Comparison of ENCODE assay signal across 8 mouse cellular contexts in the genomic region with DNA sequence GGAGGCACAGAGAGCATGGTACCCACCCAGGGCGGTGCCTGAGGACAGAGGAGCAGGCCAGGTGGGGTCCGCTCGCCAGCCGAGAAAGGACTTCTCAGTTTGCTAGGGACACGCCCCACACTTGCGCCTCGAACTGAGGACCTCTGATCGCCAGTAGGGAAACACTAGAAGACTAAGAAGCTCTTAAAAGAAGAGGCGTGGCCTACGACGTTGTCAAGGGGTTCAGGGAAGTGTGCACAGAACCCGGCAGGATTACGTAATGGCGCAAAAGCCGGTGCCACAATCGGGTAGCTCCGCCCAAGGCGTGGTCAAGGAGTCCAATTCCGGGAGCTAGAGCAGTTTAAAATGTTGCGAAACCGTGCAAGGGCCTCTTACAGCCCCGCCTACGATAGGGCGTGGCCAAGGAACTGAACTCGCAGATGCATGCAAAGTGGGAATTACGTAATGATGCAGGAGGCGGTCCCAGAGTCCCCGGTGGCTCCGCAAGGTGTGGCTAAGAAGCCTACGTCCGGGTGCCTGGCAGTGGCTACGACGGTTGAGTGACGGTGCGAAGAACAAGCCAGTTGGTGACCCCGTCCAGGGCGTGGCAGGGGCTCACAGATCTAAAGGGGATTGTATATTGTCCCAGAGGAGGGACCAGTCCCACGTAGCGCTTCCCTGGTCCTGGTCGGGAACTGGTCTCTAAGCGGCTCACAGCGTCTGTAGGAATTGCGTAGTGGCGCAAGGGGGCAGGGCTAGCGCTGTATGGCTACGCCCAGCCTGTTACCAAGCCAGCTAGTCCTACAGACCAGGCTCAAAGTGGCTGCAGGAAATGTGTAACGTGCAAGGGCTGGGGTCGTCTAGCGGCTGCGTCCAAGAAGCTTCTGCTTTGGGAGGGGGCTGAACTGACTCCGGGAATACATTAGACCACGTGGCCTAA. TPM values are rescaled to one million over a fixed set of nuclear protein-coding genes. Genes with fewer than 3 reads are reported as not detected.
DNase-seq lines count a peak whose midpoint lies in the region; ATAC-seq and TF ChIP-seq lines count a peak whose summit lies in the region.

TSS of gene Abhd11 (plus strand) at position 482 of the 919 bp plus-strand sequence.

- no peaks in the 10 kb centered on the region for H3K36me3 ChIP-seq in embryonic facial prominence, embryonic 15.5 days
- H3K36me3 ChIP-seq in limb, embryonic 14.5 days (ENCODE audit: control insufficient read depth, insufficient read depth, low read length), result no peaks in the 10 kb centered on the region
- H3K36me3 ChIP-seq in midbrain, postnatal 0 days (ENCODE audit: insufficient read depth, low read length), result peaks cover 2% of the 10 kb centered on the region; the same call in 1 of the 2 replicates

- no peaks in the 10 kb centered on the region for H3K27me3 ChIP-seq in embryonic facial prominence, embryonic 15.5 days
- H3K27me3 ChIP-seq in limb, embryonic 14.5 days (ENCODE audit: control insufficient read depth, insufficient read depth, low read length), result no peaks in the 10 kb centered on the region
- H3K27me3 ChIP-seq in midbrain, postnatal 0 days (ENCODE audit: insufficient read depth, low read length), result no peaks in the 10 kb centered on the region

- peaks cover 4% of the 10 kb centered on the region for H3K4me1 ChIP-seq in bone marrow, adult 2 months (ENCODE audit: control insufficient read depth, insufficient read depth, low read length)
- H3K4me1 ChIP-seq in embryonic facial prominence, embryonic 15.5 days, result peaks cover 39% of the 10 kb centered on the region
- peaks cover 10% of the 10 kb centered on the region; the same call in 1 of the 2 replicates for H3K4me1 ChIP-seq in limb, embryonic 14.5 days (ENCODE audit: control insufficient read depth, insufficient read depth, low read length)
- peaks cover 9% of the 10 kb centered on the region; the same call in 1 of the 2 replicates for H3K4me1 ChIP-seq in midbrain, postnatal 0 days (ENCODE audit: insufficient read depth, low read length)

- H3K27ac ChIP-seq in bone marrow, adult 2 months (ENCODE audit: control insufficient read depth, insufficient read depth, low read depth, low read length, poor library complexity), result peak within 1 kb of the TSS; percentile 97
- peak within 1 kb of the TSS; percentile 96 for H3K27ac ChIP-seq in embryonic facial prominence, embryonic 15.5 days (replicated peaks)
- H3K27ac ChIP-seq in limb, embryonic 14.5 days (replicated peaks; ENCODE audit: low read depth, low read length), result peak within 1 kb of the TSS; percentile 97
- H3K27ac ChIP-seq in midbrain, postnatal 0 days (ENCODE audit: low read depth, low read length), result peak within 1 kb of the TSS; percentile 98

- under 1% methylated on average over 52 of the region's 52 CpGs for WGBS in bone marrow, adult 2 months
- under 1% methylated on average over 52 of the region's 52 CpGs for WGBS in embryonic facial prominence, embryonic 15.5 days
- under 1% methylated on average over 52 of the region's 52 CpGs for WGBS in limb, embryonic 14.5 days
- under 1% methylated on average over 52 of the region's 52 CpGs for WGBS in midbrain, postnatal 0 days

- ATAC-seq in embryonic facial prominence, embryonic 15.5 days (ENCODE audit: insufficient number of reproducible peaks, low FRiP score, low TSS enrichment, low read depth), result peak; percentile 89
- ATAC-seq in limb, embryonic 14.5 days (ENCODE audit: low FRiP score, low read depth), result peak; percentile 91
- peak; percentile 91 for ATAC-seq in midbrain, postnatal 0 days (ENCODE audit: low FRiP score)

- TF ChIP-seq CTCF in bone marrow, adult 2 months (IDR thresholded peaks at IDR 0.05; ENCODE audit: control insufficient read depth, insufficient read depth, low read length), result 0 out of 2 replicates have a peak, but pooled peaks have one; percentile 1
- TF ChIP-seq CTCF in midbrain, postnatal 0 days (IDR thresholded peaks at IDR 0.05), result peak; percentile 40

- H3K9ac ChIP-seq in embryonic facial prominence, embryonic 15.5 days, result peak within 1 kb of the TSS; percentile 58
- peak within 1 kb of the TSS; percentile 62 for H3K9ac ChIP-seq in limb, embryonic 14.5 days (ENCODE audit: low read depth, low read length, severe bottlenecking)
- H3K9ac ChIP-seq in midbrain, postnatal 0 days (replicated peaks; ENCODE audit: low read length, poor library complexity, severe bottlenecking), result peak within 1 kb of the TSS; percentile 83

- peak within 1 kb of the TSS; percentile 97 for H3K4me3 ChIP-seq in bone marrow, adult 2 months (replicated peaks; ENCODE audit: control insufficient read depth, low read depth, low read length)
- H3K4me3 ChIP-seq in embryonic facial prominence, embryonic 15.5 days (replicated peaks), result peak within 1 kb of the TSS; percentile 75
- peak within 1 kb of the TSS; percentile 51 for H3K4me3 ChIP-seq in limb, embryonic 14.5 days (replicated peaks; ENCODE audit: low read length)
- peak within 1 kb of the TSS; percentile 54 for H3K4me3 ChIP-seq in midbrain, postnatal 0 days (ENCODE audit: low read depth, low read length)

- peak within 1 kb of the TSS; percentile 88 for H3K4me2 ChIP-seq in embryonic facial prominence, embryonic 15.5 days (replicated peaks)
- peak within 1 kb of the TSS; percentile 70 for H3K4me2 ChIP-seq in limb, embryonic 14.5 days (replicated peaks; ENCODE audit: low read depth, low read length, severe bottlenecking)
- H3K4me2 ChIP-seq in midbrain, postnatal 0 days (ENCODE audit: low read depth, low read length, poor library complexity, severe bottlenecking), result peak within 1 kb of the TSS; percentile 76

- no peaks in the 10 kb centered on the region for H3K9me3 ChIP-seq in embryonic facial prominence, embryonic 15.5 days (replicated peaks)
- H3K9me3 ChIP-seq in limb, embryonic 14.5 days (ENCODE audit: control insufficient read depth, low read length), result no peaks in the 10 kb centered on the region
- H3K9me3 ChIP-seq in midbrain, postnatal 0 days (ENCODE audit: low read length), result no peaks in the 10 kb centered on the region

- peak; percentile 76; the same call in 1 of the 2 replicates for TF ChIP-seq POLR2A in bone marrow, adult 2 months (IDR thresholded peaks at IDR 0.05; ENCODE audit: borderline replicate concordance, control insufficient read depth, low read depth, low read length)
- peak; percentile 62; the same call in 1 of the 2 replicates for TF ChIP-seq POLR2A in limb, embryonic 14.5 days (IDR thresholded peaks at IDR 0.05; ENCODE audit: borderline replicate concordance, extremely low read depth, insufficient read depth, insufficient read length)

- peak; percentile 100 for DNase-seq in 416B (ENCODE audit: low read depth)
- DNase-seq in heart, adult 8-10 months (ENCODE audit: low spot score), result peak; percentile 98
- peak; percentile 100 for DNase-seq in kidney, adult 9 months
- peak; percentile 100 for DNase-seq in limb, embryonic 14.5 days (ENCODE audit: low spot score)
- peak; percentile 100 for DNase-seq in midbrain, postnatal 0 days (ENCODE audit: low spot score)
- DNase-seq in spleen, postnatal 14 days (ENCODE audit: low spot score in 2 of 2), result peak; percentile 94 to 95

RNA-seq across cellular contexts. Expression of gene Abhd11, which starts in this region (rescaled TPM):
- 27.7 and 39.7 TPM in 2 replicates for polyA plus RNA-seq in bone marrow, adult 2 months (2011; ENCODE audit: insufficient read depth, insufficient read length, low replicate concordance, missing spikeins)
- polyA plus RNA-seq in embryonic facial prominence, embryonic 15.5 days (2015; fragmentation: Nextera tagmentation; extraction: Ambion mirVana), result 66.0 and 68.9 TPM in 2 replicates
- total RNA-seq in heart, adult 8-10 months (2022), result 10 to 100 TPM; 67.0 to 71.0 (median 70.2) TPM
- polyA plus RNA-seq in limb, embryonic 14.5 days (2012; rRNA removed), result 83.2 and 94.3 TPM in 2 replicates
- polyA plus RNA-seq in limb, embryonic 14.5 days (2014; fragmentation: Nextera tagmentation; extraction: Ambion mirVana), result 64.7 and 67.4 TPM in 2 replicates
- total RNA-seq in midbrain, postnatal 0 days (2014; rRNA removed), result 56.8 and 64.4 TPM in 2 replicates
- 85.3 and 85.6 TPM in 2 replicates for polyA plus RNA-seq in midbrain, postnatal 0 days (2015; fragmentation: Nextera tagmentation; extraction: Ambion mirVana)

Comparison
In these comparisons a context has a peak if more than half of its experiments do, and no peak if none do; other contexts are left out.
1. Peak in every context shown above with its lines: DNase-seq, ATAC-seq, H3K4me3 ChIP-seq and H3K27ac ChIP-seq.